Mouse (Mus musculus) testis, adult 2 months (tissue): ENCODE results near the gene Dna2. TPM values are rescaled to one million over a fixed set of nuclear protein-coding genes. Genes with fewer than 3 reads are reported as not detected.

Experiments used
- H3K27ac ChIP-seq: fragments of 200-500 bp; 2 replicates; pipeline ENCODE4 v1.5.1; 2012; ENCODE audit warnings: low read depth, low read length; ENCODE audit not compliant: control insufficient read depth, insufficient read depth
- H3K27me3 ChIP-seq: fragments of 200-500 bp; 2 replicates; pipeline ENCODE4 v1.6.1; 2012; ENCODE audit warnings: mild to moderate bottlenecking, low read length, moderate library complexity; ENCODE audit not compliant: control insufficient read depth, insufficient read depth
- H3K36me3 ChIP-seq: fragments of 200-500 bp; 2 replicates; pipeline ENCODE4 v1.6.1; 2012; ENCODE audit warnings: mild to moderate bottlenecking, low read length; ENCODE audit not compliant: control insufficient read depth, insufficient read depth
- H3K4me1 ChIP-seq: fragments of 200-500 bp; 2 replicates; pipeline ENCODE4 v1.6.1; 2012; ENCODE audit warnings: low read length; ENCODE audit not compliant: control insufficient read depth, insufficient read depth
- H3K4me3 ChIP-seq: fragments of 200-500 bp; 2 replicates; pipeline ENCODE4 v1.5.1; 2012; ENCODE audit warnings: low read depth, mild to moderate bottlenecking, low read length, moderate library complexity, mixed read lengths; ENCODE audit not compliant: control insufficient read depth
- CTCF ChIP-seq: fragments of 200-500 bp; IDR thresholded peaks from 2 replicates; pipeline ENCODE4 v1.5.1; 2012; ENCODE audit warnings: low read depth, mild to moderate bottlenecking, inconsistent platforms, low read length, moderate library complexity; ENCODE audit not compliant: control insufficient read depth, insufficient read depth, insufficient replicate concordance
- POLR2A ChIP-seq: fragments of 200-500 bp; IDR thresholded peaks from 2 replicates; pipeline ENCODE4 v1.6.1; 2012; ENCODE audit warnings: low read depth, mild to moderate bottlenecking, inconsistent platforms, low read length, moderate library complexity; ENCODE audit not compliant: control insufficient read depth
- polyA plus RNA-seq: library from polyadenylated mRNA; depleted of rRNA; stranded (reverse); fragments of >200 nt; gene quantifications from 2 replicates; pipeline ENCODE4 v1.2.3, GENCODE M21; 2012

The Dna2 gene
- polyA plus RNA-seq, 1 experiment = 3.7 TPM

DNA sequence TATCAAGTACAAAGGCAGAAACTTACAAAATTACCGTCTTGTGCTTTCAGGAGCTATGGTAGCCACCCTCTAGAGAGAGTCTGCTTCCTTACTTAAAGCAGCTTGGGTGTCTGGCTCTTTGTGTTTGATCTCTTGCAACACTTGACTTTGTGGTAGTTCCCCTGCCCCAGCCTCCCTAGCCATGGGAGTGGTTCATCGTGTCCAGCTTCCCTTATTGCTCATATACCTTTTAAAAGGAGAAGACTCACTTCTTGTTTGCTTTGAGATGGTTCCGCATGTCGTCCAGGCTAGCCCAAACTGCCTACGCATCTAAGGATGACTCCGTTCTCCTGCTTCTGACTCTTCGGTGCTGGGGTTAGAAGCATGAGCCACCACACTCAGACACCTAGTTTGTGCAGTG is 1.7 kb downstream of the Dna2 start:
- Histone ChIP-seq H3K36me3 (no peaks in the 10 kb centered on the region), H3K4me1 (peaks cover 4% of the 10 kb centered on the region), H3K27me3 (no peaks in the 10 kb centered on the region), H3K4me3 (no peak overlapping the region), H3K27ac (no peak overlapping the region)
- no peak for TF ChIP-seq CTCF
- no peak for TF ChIP-seq POLR2A

DNA sequence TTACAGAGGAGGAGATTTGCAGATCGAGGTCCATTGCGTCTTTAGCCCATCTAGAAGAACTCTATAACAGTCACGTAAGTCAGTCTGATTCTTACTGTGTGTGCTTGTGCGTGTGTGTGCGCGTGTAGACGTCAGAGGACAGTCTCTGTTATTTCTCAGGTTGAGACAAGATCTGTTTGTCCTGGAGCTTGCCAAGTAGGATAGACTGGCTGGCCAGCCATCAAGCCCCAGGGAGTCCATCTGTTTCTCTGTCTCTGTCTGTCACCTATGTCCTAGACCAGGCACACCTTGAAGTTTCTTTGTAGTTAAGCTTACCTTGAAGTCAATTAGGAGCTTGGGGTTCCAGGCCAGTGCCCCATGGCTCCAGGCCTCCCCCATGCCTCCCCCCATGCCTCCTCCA is 17.1 kb downstream of the Dna2 start:
- Histone ChIP-seq H3K4me1 (no peaks in the 10 kb centered on the region), H3K27ac (no peak overlapping the region), H3K27me3 (no peaks in the 10 kb centered on the region), H3K36me3 (no peaks in the 10 kb centered on the region), H3K4me3 (no peak overlapping the region)
- TF ChIP-seq POLR2A (no peak), CTCF (no peak)

DNA sequence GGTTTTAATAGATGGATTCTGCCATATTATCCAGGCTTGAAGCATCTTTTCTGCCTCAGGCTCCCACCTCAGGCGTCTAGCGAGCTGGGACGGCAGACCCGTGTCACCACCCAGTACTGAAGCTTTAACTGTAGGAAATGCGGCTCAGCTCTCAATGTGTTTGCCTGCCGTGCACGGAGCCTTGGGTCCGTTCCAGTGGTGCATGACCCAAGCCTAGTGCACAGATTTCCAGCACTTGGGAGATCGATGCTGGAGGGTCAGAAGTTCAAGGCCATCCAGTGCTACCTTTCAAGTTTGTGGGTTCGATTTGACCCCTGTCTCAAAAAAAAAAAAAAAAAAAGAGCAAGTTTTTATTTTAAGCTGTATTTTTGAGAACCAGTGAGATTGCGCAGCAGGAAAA is 19.0 kb downstream of the Dna2 start:
- no peak overlapping the region for H3K27ac ChIP-seq
- H3K36me3 ChIP-seq = no peaks in the 10 kb centered on the region

DNA sequence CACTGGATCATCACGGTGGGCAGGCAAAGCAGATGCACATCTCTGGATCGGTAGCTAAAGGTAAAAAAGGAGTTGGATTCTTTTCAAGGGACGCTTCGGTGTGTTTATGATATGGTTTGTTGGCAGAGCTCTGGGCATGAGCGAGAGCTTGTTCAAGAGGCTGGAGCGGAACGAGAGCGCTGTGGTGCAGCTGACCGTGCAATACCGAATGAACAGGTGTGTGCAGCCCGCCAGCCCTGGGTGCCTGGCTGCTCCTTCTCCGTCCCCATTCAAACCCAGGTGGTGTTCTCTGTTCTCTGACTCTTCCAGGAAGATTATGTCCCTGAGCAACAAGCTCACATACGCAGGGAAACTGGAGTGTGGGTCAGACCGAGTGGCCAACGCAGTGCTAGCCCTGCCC is 19.5 kb downstream of the Dna2 start:
- Histone ChIP-seq H3K36me3 (no peaks in the 10 kb centered on the region), H3K27me3 (no peaks in the 10 kb centered on the region), H3K27ac (no peak overlapping the region), H3K4me1 (no peaks in the 10 kb centered on the region), H3K4me3 (no peak overlapping the region)
- TF ChIP-seq CTCF = no peak
- TF ChIP-seq POLR2A = no peak

More for the DNA sequence above, 19.0 kb downstream of the Dna2 start:
- TF ChIP-seq POLR2A (no peak), CTCF (no peak)
- H3K4me3 ChIP-seq = no peak overlapping the region
- no peaks in the 10 kb centered on the region for H3K4me1 ChIP-seq
- no peaks in the 10 kb centered on the region for H3K27me3 ChIP-seq

DNA sequence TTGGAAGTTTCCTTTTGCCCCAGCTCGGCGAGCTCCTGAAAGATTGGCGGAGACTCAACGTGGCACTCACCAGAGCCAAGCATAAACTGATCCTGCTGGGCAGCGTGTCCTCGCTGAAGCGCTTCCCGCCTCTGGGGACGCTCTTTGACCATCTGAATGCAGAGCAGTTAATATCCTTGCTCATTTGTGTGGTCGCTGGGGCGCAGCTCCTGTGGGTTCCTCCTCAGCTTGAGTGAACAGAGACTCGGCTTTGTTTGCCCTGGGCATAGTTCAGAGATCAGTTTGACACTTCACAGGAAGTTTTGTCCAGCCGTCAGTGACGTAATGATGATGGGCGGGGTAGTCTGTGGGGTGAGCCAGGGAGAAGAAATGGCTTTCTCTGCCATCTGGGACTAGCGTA is 25.0 kb downstream of the Dna2 start:
- TF ChIP-seq CTCF (no peak), POLR2A (no peak)
- H3K27ac ChIP-seq = no peak overlapping the region
- H3K4me3 ChIP-seq = no peak overlapping the region
- H3K27me3 ChIP-seq = no peaks in the 10 kb centered on the region
- no peaks in the 10 kb centered on the region for H3K4me1 ChIP-seq
- H3K36me3 ChIP-seq = no peaks in the 10 kb centered on the region

- Histone ChIP-seq H3K4me1 (peaks cover 9% of the 10 kb centered on the region), H3K36me3 (no peaks in the 10 kb centered on the region), H3K27ac (no peak overlapping the region), H3K4me3 (peak overlapping the region; percentile 65), H3K27me3 (no peaks in the 10 kb centered on the region)
- no peak for TF ChIP-seq CTCF
- no peak for TF ChIP-seq POLR2A
Measured at GRCm38 (mm10) chr10:62979667-62980038, 32.8 kb downstream of the Dna2 start.

GRCm38 (mm10) chr10:62980039-62980954 is 33.5 kb downstream of the Dna2 start, which contains the start of gene Rufy2:
TSS of gene Rufy2 (plus strand) at chr10:62980223.
- Histone ChIP-seq H3K36me3 (no peaks in the 10 kb centered on the region), H3K4me1 (peaks cover 9% of the 10 kb centered on the region), H3K27me3 (no peaks in the 10 kb centered on the region), H3K4me3 (peak within 1 kb of the TSS; percentile 93), H3K27ac (no peak within 1 kb of the TSS)
- TF ChIP-seq CTCF = peak; percentile 76; the same call in 1 of the 2 replicates
- no peak for TF ChIP-seq POLR2A
